Mouse (Mus musculus): Measurements from ENCODE around the gene Fbxo36. TPM values are rescaled to one million over a fixed set of nuclear protein-coding genes. Genes with fewer than 3 reads are reported as not detected.

Gene Fbxo36
- 1 to 10 TPM; 2.0 to 3.4 TPM for total RNA-seq (2021)

GRCm38 (mm10) chr1:84839309-84840017 lies at the start of gene Fbxo36:
Gene Fbxo36, plus strand, starts transcription at chr1:84839841.
- peak; percentile 92 to 94 for DNase-seq (ENCODE audit: low spot score in 2 of 2)
- intact Hi-C loops (cut with DNase I), result loop anchor here (5.0 kb wide), 2 partner anchors 57 to 93 kb away; no protein-coding TSS in a partner anchor

- no peak for DNase-seq (ENCODE audit: low spot score in 2 of 2)
- intact Hi-C loops (cut with DNase I), result no loop called here
These were observed 48.2 kb upstream of the Fbxo36 start for GRCm38 (mm10) chr1:84791393-84791792.

GRCm38 (mm10) chr1:84795335-84795734 lies 44.3 kb upstream of the Fbxo36 start:
- DNase-seq (ENCODE audit: low spot score in 2 of 2), result no peak
- intact Hi-C loops (cut with DNase I), result no loop called here

- intact Hi-C loops (cut with DNase I), result no loop called here
- DNase-seq (ENCODE audit: low spot score in 2 of 2), result no peak
These were observed 40.5 kb upstream of the Fbxo36 start for GRCm38 (mm10) chr1:84799166-84799565.

- no peak for DNase-seq (ENCODE audit: low spot score in 2 of 2)
- intact Hi-C loops (cut with DNase I), result no loop called here
These were observed 35.9 kb upstream of the Fbxo36 start for GRCm38 (mm10) chr1:84803788-84804187.

GRCm38 (mm10) chr1:84817596-84817995 lies 22.0 kb upstream of the Fbxo36 start:
- no peak for DNase-seq (ENCODE audit: low spot score in 2 of 2)
- intact Hi-C loops (cut with DNase I), result no loop called here

- DNase-seq (ENCODE audit: low spot score in 2 of 2), result no peak
- intact Hi-C loops (cut with DNase I), result no loop called here
These were observed 14.6 kb upstream of the Fbxo36 start for GRCm38 (mm10) chr1:84825091-84825490.

- intact Hi-C loops (cut with DNase I), result loop anchor here (5.0 kb wide), 2 partner anchors 55 to 95 kb away; no protein-coding TSS in a partner anchor
These were observed 2.0 kb upstream of the Fbxo36 start for GRCm38 (mm10) chr1:84837523-84838145.

GRCm38 (mm10) chr1:84838156-84838555 lies 1.5 kb upstream of the Fbxo36 start:
- intact Hi-C loops (cut with DNase I), result loop anchor here (5.0 kb wide), 2 partner anchors 56 to 94 kb away; no protein-coding TSS in a partner anchor
- DNase-seq (ENCODE audit: low spot score in 2 of 2), result no peak

More at GRCm38 (mm10) chr1:84837523-84838145, 2.0 kb upstream of the Fbxo36 start:
- no peak for DNase-seq (ENCODE audit: low spot score in 2 of 2)

- intact Hi-C loops (cut with DNase I), result loop anchor here (5.0 kb wide), 2 partner anchors 56 to 94 kb away; no protein-coding TSS in a partner anchor
- DNase-seq (ENCODE audit: low spot score in 2 of 2), result peak; percentile 72 to 73
These were observed 955 bp upstream of the Fbxo36 start for GRCm38 (mm10) chr1:84838621-84839151.

- intact Hi-C loops (cut with DNase I), result no loop called here
- no peak for DNase-seq (ENCODE audit: low spot score in 2 of 2)
These were observed 500 bp downstream of the Fbxo36 start, which contains the start of gene Trip12 for GRCm38 (mm10) chr1:84840018-84840664. Gene Trip12, minus strand, starts transcription at chr1:84840516.

- intact Hi-C loops (cut with DNase I), result no loop called here
- DNase-seq (ENCODE audit: low spot score in 2 of 2), result no peak
These were observed 1.4 kb downstream of the Fbxo36 start for GRCm38 (mm10) chr1:84841061-84841460.

- DNase-seq (ENCODE audit: low spot score in 2 of 2), result no peak
These were observed 3.7 kb downstream of the Fbxo36 start for GRCm38 (mm10) chr1:84843366-84843765.

GRCm38 (mm10) chr1:84847698-84848097 lies 8.1 kb downstream of the Fbxo36 start:
- intact Hi-C loops (cut with DNase I), result no loop called here
- DNase-seq (ENCODE audit: low spot score in 2 of 2), result no peak

More at GRCm38 (mm10) chr1:84843366-84843765, 3.7 kb downstream of the Fbxo36 start:
- intact Hi-C loops (cut with DNase I), result no loop called here

- intact Hi-C loops (cut with DNase I), result no loop called here
- no peak for DNase-seq (ENCODE audit: low spot score in 2 of 2)
These were observed 8.7 kb downstream of the Fbxo36 start for GRCm38 (mm10) chr1:84848335-84848734.

- no peak for DNase-seq (ENCODE audit: low spot score in 2 of 2)
- intact Hi-C loops (cut with DNase I), result no loop called here
These were observed 9.3 kb downstream of the Fbxo36 start for GRCm38 (mm10) chr1:84848801-84849455.

- no peak for DNase-seq (ENCODE audit: low spot score in 2 of 2)
- intact Hi-C loops (cut with DNase I), result no loop called here
These were observed 10.2 kb downstream of the Fbxo36 start for GRCm38 (mm10) chr1:84849804-84850203.

- intact Hi-C loops (cut with DNase I), result no loop called here
- no peak for DNase-seq (ENCODE audit: low spot score in 2 of 2)
These were observed 10.8 kb downstream of the Fbxo36 start for GRCm38 (mm10) chr1:84850471-84850870.

- no peak for DNase-seq (ENCODE audit: low spot score in 2 of 2)
- intact Hi-C loops (cut with DNase I), result no loop called here
These were observed 12.0 kb downstream of the Fbxo36 start for GRCm38 (mm10) chr1:84851512-84852235.
